Mouse (Mus musculus) brain, embryonic 14.5 days (tissue): Measurements from ENCODE around the gene Mllt10.

Experiments
- CTCF ChIP-seq: fragments of 200-500 bp; IDR thresholded peaks from 2 replicates; pipeline ENCODE4 v1.5.1; 2012; ENCODE audit warnings: inconsistent platforms, mild to moderate bottlenecking, moderate library complexity, borderline replicate concordance; ENCODE audit not compliant: insufficient read depth, insufficient read length; ENCODE audit errors: extremely low read depth
- POLR2A ChIP-seq: fragments of 200-500 bp; IDR thresholded peaks from 2 replicates; pipeline ENCODE4 v1.6.1; 2012; ENCODE audit warnings: mild to moderate bottlenecking, inconsistent platforms, borderline replicate concordance; ENCODE audit not compliant: poor library complexity, insufficient read depth, insufficient read length, severe bottlenecking; ENCODE audit errors: extremely low read depth

DNA sequence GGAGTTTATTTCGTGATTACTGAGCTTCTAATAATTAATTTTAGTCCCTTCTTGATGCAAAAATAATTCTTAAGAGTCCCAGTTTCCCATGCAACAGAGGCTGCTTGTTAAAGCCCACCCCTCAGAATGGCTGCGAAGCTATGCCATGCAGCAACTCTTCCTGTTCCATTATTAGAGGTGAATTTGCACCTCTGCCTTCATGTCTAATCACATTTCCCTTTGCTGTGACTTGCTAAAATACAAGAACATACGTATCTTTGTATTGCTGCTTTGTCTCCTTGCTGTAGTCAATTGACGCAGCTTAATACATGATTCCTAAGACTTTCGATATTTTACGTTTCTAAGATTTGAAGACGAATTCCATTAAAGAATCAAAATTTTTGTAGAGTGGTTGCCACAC, 25.4 kb upstream of the Mllt10 start:
- TF ChIP-seq CTCF (no peak), POLR2A (no peak)
